Mouse (Mus musculus) lung, embryonic 14.5 days (tissue): ENCODE data around the gene Srebf1. TPM values are rescaled to one million over a fixed set of nuclear protein-coding genes. Genes with fewer than 3 reads are reported as not detected.

Experiments used
- ATAC-seq: fragments of 200-750 bp; cut with Nextera tagmentation; 2 replicates; pipeline ENCODE4 v1.8.0; 2017; ENCODE audit warnings: mild to moderate bottlenecking, moderate TSS enrichment, moderate library complexity; ENCODE audit not compliant: insufficient read depth
- DNase-seq: peaks from one replicate; pipeline ENCODE4 v3.0.0-alpha.2; 2015
- H3K27ac ChIP-seq: fragments of 300-500 bp; sonication (generic); 2 replicates; pipeline ENCODE4 v1.5.1; 2014; ENCODE audit warnings: low read depth, mild to moderate bottlenecking, moderate library complexity
- H3K27me3 ChIP-seq: fragments of 300-500 bp; sonication (generic); 2 replicates; pipeline ENCODE4 v1.6.1; 2014; ENCODE audit warnings: low read length, control low read depth; ENCODE audit not compliant: insufficient read depth
- H3K36me3 ChIP-seq: fragments of 300-500 bp; sonication (generic); 2 replicates; pipeline ENCODE4 v1.6.1; 2014; ENCODE audit warnings: control low read depth; ENCODE audit not compliant: insufficient read depth
- H3K4me1 ChIP-seq: fragments of 300-500 bp; sonication (generic); 2 replicates; pipeline ENCODE4 v1.6.1; 2014; ENCODE audit warnings: antibody characterized with exemption, control low read depth; ENCODE audit not compliant: insufficient read depth
- H3K4me2 ChIP-seq: fragments of 300-500 bp; sonication (generic); 2 replicates; pipeline ENCODE4 v1.6.1; 2014; ENCODE audit warnings: mild to moderate bottlenecking
- H3K4me3 ChIP-seq: fragments of 300-500 bp; sonication (generic); 2 replicates; pipeline ENCODE4 v1.5.1; 2014; ENCODE audit warnings: low read depth, low read length
- H3K9ac ChIP-seq: fragments of 300-500 bp; sonication (generic); 2 replicates; pipeline ENCODE4 v1.6.1; 2014
- H3K9me3 ChIP-seq: fragments of 300-500 bp; sonication (generic); 2 replicates; pipeline ENCODE4 v1.6.1; 2016; ENCODE audit warnings: low read depth, low read length, control low read depth
- CTCF ChIP-seq: IDR thresholded peaks from 2 replicates; pipeline ENCODE4 v1.5.1; 2016; ENCODE audit warnings: antibody characterized with exemption, low read depth
- WGBS: fragments of 180-500 bp; shearing (Covaris S2); extraction: QIAGEN DNeasy Blood & Tissue Kit; methylation state at CpG from one replicate; pipeline ENCODE4 v1.1.7; 2014; 5-methylcytosine and 5-hydroxymethylcytosine counted together
- polyA plus RNA-seq: library from polyadenylated mRNA; unstranded; fragments of >200 nt; fragmentation: Nextera tagmentation; extraction: Ambion mirVana; gene quantifications from 2 replicates; pipeline ENCODE4 v1.2.1, GENCODE M21; 2014

Srebf1 gene
- polyA plus RNA-seq, 1 experiment from 2014 or later = 73.9 TPM

DNA sequence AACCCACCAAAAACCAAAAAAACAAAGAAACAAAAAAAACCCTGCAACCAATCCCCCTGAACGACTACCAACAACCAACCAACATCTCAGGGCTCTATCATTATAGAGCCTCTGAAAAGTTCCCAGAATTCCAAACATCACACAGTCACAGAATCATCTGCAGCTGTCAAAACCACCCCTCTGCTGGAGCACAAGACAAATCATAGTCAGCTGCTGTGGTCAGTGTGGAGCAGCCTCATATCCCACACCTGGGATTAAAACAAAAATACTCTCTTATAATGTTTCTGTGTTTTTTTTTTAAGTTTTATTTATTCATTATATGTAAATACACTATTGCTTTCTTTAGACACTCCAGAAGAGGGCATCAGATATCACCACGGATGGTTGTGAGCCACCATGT, 27.5 kb upstream of the Srebf1 start:
- no peak overlapping the region for H3K27ac ChIP-seq
- TF ChIP-seq CTCF = no peak
- no peaks in the 10 kb centered on the region for H3K4me1 ChIP-seq
- no peaks in the 10 kb centered on the region for H3K27me3 ChIP-seq
- no peaks in the 10 kb centered on the region for H3K36me3 ChIP-seq
- H3K4me3 ChIP-seq = no peak overlapping the region
- DNase-seq (no peak), ATAC-seq (no peak)
- WGBS = 83% methylated on average over 2 of the region's 2 CpGs
- no peak overlapping the region for H3K4me2 ChIP-seq
- no peak overlapping the region for H3K9ac ChIP-seq
- no peaks in the 10 kb centered on the region for H3K9me3 ChIP-seq

- Histone ChIP-seq H3K4me1 (no peaks in the 10 kb centered on the region), H3K27ac (no peak overlapping the region), H3K27me3 (no peaks in the 10 kb centered on the region), H3K4me2 (no peak overlapping the region), H3K9ac (no peak overlapping the region), H3K4me3 (no peak overlapping the region), H3K36me3 (no peaks in the 10 kb centered on the region), H3K9me3 (no peaks in the 10 kb centered on the region)
- peak; percentile 44 for DNase-seq
- no peak for ATAC-seq
- WGBS = 33% methylated on average over 13 of the region's 13 CpGs
- TF ChIP-seq CTCF = no peak
Observed at GRCm38 (mm10) chr11:60248596-60249404, 26.4 kb upstream of the Srebf1 start.

DNA sequence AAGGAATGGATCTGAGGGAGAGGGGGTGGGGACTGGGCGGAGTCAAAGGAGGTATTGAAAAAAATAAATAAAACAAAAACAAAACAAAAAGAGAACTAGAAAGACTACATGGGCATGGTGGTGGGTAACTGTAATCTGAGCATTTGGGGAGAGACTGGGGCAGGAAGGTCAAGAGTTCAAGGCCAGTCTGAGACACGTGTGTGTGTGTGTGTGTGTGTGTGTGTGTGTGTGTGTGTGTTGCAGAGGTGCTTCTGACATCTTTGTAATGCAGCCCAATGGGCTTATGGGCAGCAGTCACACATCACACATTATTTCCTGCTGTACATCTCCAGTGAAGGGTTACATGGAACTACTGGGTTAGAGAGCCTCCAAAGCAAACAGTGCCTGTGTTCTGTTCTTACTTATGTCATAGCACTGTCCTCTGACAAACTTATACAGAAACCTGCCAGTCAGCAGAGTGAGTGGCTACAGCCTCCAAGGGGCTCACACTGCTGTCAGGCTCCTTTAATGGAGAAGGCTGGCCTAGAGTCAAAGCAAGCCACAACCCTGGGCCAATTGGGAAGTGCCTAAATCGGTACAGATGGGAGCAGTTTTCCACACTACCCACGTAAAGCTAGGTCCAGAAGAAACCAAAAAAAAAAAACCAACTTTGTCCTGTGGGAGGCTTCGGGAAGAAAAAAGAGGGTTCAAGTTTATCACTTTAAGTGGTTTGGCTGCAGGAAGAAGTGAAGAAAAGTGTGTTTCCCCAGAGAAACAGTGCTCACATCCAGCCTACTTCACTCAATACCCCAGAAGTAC, 25.6 kb upstream of the Srebf1 start:
- TF ChIP-seq CTCF = no peak
- H3K4me2 ChIP-seq = no peak overlapping the region
- H3K4me1 ChIP-seq = no peaks in the 10 kb centered on the region
- no peak overlapping the region for H3K9ac ChIP-seq
- no peaks in the 10 kb centered on the region for H3K27me3 ChIP-seq
- 42% methylated on average over 5 of the region's 5 CpGs for WGBS
- ATAC-seq (no peak), DNase-seq (no peak)
- H3K36me3 ChIP-seq = no peaks in the 10 kb centered on the region
- no peak overlapping the region for H3K27ac ChIP-seq
- H3K9me3 ChIP-seq = no peaks in the 10 kb centered on the region
- H3K4me3 ChIP-seq = no peak overlapping the region

GRCm38 (mm10) chr11:60246077-60246476, 23.7 kb upstream of the Srebf1 start:
- Histone ChIP-seq H3K27me3 (no peaks in the 10 kb centered on the region), H3K4me3 (no peak overlapping the region), H3K9ac (no peak overlapping the region), H3K36me3 (peaks cover 6% of the 10 kb centered on the region; the same call in 1 of the 2 replicates), H3K9me3 (no peaks in the 10 kb centered on the region), H3K27ac (no peak overlapping the region), H3K4me1 (no peaks in the 10 kb centered on the region), H3K4me2 (no peak overlapping the region)
- ATAC-seq (no peak), DNase-seq (no peak)
- TF ChIP-seq CTCF = no peak

GRCm38 (mm10) chr11:60244503-60245143, 22.2 kb upstream of the Srebf1 start:
- Histone ChIP-seq H3K36me3 (peaks cover 21% of the 10 kb centered on the region), H3K9me3 (no peaks in the 10 kb centered on the region), H3K9ac (no peak overlapping the region), H3K27ac (no peak overlapping the region), H3K27me3 (no peaks in the 10 kb centered on the region), H3K4me3 (no peak overlapping the region), H3K4me1 (no peaks in the 10 kb centered on the region), H3K4me2 (no peak overlapping the region)
- no peak for DNase-seq
- ATAC-seq = no peak
- 58% methylated on average over 11 of the region's 11 CpGs for WGBS
- no peak for TF ChIP-seq CTCF

- Histone ChIP-seq H3K9ac (no peak overlapping the region), H3K9me3 (no peaks in the 10 kb centered on the region), H3K4me3 (no peak overlapping the region), H3K4me1 (no peaks in the 10 kb centered on the region), H3K27me3 (no peaks in the 10 kb centered on the region), H3K36me3 (peaks cover 25% of the 10 kb centered on the region), H3K27ac (no peak overlapping the region), H3K4me2 (no peak overlapping the region)
- TF ChIP-seq CTCF = no peak
- WGBS = 73% methylated on average over 4 of the region's 4 CpGs
- DNase-seq (no peak), ATAC-seq (no peak)
Observed at GRCm38 (mm10) chr11:60240509-60240908, 18.1 kb upstream of the Srebf1 start.

- Histone ChIP-seq H3K27me3 (no peaks in the 10 kb centered on the region), H3K27ac (no peak overlapping the region), H3K9me3 (no peaks in the 10 kb centered on the region), H3K9ac (no peak overlapping the region), H3K36me3 (peaks cover 11% of the 10 kb centered on the region), H3K4me2 (no peak overlapping the region), H3K4me3 (no peak overlapping the region), H3K4me1 (peaks cover 17% of the 10 kb centered on the region)
- WGBS = 79% methylated on average over 5 of the region's 5 CpGs
- no peak for DNase-seq
- ATAC-seq = no peak
- no peak for TF ChIP-seq CTCF
Observed at GRCm38 (mm10) chr11:60235351-60235750, 13.0 kb upstream of the Srebf1 start.
